Mouse (Mus musculus): ENCODE results near the gene Notch2.
A peak's percentile ranks its signal among the peaks of the same experiment; 100 is the strongest.

The Notch2 gene

DNA sequence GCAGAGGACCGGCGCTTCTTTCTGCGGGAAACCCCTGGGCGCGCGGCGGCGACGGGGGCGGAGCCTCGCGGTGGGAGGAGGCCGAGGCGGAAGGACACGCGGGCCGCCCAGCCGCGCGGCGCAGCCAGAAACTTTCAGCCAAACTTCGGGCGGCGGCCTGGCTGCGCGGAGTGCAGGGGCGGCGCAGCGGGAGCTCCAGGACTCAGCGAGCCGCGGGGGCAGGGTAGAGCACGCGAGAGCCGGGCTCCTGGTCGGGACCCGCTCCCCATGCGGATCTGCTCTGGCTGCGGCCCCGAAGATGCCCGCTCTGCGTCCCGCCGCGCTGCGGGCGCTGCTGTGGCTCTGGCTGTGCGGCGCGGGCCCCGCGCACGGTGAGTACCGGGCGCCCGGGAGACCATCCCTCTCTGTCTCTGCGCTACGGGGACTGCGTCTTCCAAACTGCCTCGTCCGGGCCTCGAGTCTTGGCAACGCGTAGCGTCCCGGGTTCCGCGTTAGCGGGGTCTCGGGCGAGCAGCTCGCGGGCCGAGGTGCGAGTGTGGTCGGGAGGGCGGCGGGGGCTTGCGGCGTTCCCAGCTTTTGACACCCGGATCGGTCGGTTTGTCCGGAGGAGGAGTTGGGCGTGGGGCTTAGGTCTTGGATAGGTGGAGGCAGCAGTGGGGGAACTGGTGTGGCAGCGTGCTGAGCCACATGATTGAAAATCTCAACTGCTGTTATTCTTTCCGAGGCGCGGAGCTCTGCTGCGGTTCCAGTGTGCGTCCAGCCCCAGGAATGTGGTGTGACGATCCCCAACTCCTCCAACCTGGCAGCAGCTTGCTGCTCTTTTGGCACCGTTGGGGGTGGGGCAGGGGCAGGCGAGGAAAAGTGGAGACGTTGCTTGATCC is at the start of gene Notch2:
Gene Notch2, plus strand, starts transcription at position 127 of the 881 bp plus-strand sequence.
- peak; percentile 69 for DNase-seq (ENCODE audit: low spot score)

DNA sequence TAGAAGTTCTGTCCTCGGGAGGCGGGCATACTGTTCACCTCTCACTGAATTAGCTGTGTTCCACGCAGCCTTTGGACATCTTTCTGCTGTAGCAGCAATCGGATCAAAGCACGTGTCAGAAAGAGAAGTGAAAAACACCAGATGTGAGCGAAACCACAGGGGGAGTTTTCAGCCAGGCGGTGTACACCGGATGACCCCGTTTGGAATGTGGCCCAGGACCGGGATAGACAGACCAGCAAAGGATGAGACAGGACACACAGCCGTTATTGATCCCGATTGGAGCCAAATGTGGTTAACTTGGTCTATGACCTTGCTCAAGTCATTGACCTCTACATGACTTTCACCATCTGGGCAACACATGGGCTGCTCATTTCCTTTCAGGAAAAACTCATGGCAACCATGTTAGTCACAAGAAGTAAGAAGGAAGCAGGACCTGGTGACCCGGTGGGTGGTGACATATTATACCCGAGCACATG is 48.4 kb upstream of the Notch2 start:
- no peak for DNase-seq (ENCODE audit: low spot score)

DNA sequence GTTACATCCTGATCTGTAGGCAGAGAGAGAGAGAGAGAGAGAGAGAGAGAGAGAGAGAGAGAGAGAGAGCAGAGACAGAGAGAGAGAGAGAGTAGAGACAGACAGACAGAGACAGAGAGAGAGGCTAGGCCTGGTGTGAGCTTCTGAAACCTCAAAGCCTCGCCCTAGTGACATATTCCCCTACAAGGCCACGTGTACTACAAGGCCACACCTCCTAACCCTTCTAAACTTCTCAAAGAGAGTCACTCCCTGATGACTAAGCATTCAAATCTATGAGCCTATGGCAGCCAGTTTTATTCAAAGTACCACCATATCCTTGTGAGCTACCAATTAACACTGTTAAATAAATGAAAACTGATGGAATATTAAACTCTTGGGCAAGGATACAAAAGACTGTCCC is 45.7 kb upstream of the Notch2 start:
- DNase-seq (ENCODE audit: low spot score), result no peak

DNA sequence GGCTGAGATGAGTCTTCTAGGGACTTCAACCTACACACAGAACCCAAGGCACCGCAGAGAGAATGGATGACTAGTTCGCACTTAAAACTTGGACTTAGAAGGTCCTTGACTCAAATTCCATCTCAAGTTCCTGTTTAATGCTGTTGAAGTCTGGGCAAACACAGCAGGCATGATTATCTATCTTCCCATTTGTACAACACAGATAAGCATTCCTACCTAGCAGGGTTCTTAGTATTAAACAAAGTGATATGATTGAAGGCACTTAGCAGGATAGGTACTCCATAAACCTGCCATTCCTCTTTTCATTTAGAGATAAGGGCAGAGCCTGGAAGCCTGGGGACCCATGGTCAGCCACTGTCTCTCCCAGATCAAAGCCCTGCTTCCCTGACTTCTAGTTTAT is 45.1 kb upstream of the Notch2 start:
- no peak for DNase-seq (ENCODE audit: low spot score)

DNA sequence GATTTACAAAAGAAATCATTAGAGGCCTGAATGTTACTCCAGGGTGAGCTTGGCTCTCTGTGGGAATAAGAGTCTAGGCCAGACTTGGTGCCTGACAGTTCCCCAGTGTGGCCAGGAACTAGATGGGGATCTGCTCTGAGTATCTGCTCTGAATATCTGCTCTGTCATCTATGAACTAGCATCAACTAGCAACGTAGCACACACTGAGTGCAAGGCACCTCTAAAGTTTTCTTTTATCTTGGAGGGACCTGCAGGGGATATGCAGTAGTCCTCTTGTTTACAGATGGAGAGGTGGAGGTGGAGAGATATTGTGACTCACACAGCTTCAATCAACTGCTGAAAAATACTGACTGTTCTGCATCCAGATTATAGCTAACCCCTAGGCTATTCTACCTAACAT is 44.3 kb upstream of the Notch2 start:
- DNase-seq (ENCODE audit: low spot score), result no peak

DNA sequence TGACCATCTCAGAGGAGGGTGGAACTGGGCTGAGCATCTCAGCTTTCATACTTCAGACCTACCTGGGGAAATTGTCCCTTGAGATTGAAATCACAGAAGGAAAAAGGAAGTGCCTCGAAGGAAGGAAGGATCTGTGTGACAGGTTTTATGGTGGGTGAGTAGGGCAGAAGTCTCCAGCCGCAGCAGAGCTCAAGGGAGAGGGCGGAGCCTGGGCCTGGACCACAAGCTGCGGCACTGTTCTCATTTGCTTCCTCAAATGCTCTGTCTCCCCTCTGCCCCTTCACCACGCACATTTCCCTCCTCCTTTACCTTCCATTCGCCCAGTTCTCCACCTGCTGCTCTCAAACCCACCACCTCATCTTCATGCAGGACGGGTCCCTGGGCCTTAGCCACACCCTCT is 42.2 kb upstream of the Notch2 start:
- no peak for DNase-seq (ENCODE audit: low spot score)

DNA sequence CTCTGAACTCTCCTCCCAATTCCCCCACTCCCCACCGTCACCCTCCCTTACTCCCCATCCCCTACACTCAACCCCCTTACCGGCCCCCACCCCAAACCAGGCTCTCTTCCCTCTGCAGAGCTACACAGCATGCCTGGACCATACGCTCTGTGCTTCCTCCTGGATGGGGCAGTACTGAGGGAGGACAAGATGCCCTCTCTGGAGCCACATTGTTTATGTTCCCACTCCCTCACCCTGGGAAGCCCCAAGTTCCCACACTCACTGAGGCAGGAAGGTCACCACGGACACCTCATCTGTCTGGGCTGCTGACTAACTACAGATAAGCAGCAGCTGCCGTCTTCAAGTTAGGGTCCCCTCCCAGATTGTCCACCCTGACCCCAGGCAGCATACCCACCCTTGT is 41.1 kb upstream of the Notch2 start:
- DNase-seq (ENCODE audit: low spot score), result no peak

DNA sequence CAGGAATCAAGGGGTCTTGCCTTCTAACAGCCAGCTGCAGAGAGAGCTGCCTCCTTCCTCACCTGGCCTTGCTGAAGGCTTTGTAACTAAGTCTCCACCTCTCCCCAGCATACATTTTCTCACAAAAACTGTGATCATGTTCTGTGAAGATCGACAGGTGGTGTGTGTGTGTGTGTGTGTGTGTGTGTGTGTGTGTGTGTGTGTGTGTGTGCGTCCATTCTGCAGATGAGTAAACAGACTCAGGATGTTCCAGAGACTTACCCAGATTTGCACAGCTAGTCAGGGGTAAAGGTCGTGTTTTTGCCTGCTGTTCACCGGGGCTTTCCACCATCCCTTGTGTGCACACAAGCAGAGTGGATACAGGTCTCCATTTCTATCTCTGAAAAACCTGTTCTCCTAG is 40.6 kb upstream of the Notch2 start:
- DNase-seq (ENCODE audit: low spot score), result no peak

DNA sequence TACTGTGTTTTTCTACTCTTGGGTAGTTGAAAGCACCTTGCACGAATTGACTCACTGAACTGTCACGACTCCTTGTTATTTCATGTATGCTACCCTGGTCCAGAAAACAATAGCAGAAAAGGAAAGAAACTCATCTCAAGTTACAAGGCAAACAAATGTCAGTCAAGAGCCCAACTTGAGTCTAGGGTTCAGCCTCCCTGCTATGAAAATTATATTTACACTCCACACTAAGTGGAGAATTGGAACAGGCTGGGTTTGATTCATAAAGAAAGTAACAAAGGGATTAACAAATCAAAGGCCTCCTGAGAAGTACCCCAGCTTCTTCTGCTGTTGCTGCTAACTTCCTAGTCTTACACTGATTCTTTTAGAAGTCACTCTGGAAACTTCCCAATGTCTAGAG is 40.0 kb upstream of the Notch2 start:
- no peak for DNase-seq (ENCODE audit: low spot score)

DNA sequence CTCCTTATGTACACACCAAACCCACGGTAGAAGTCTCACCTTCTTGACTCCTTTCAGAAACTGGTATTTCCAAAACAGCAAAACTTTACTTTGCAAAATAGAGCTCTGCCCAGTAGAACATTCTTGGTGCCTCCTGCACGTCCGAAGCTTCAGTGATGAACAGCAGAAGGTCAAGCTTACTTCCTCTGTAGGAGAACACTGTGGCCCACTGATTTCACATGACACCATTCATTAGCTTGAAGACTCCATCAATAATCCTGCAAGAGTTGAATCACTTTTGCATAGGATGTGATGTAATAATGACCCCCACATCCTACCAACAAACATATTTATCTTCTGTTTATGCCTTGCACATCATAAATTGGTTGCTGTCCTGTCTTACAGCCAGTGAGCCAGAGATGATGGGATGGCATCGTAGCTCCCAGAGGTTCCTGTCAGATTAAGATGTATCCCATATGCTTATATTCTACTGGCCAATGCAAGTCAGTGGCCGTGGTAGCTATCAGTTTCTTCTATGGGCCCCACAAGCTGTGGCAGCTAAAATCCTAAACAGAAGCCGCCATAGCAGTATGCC is 39.0 kb upstream of the Notch2 start:
- DNase-seq (ENCODE audit: low spot score), result no peak

DNA sequence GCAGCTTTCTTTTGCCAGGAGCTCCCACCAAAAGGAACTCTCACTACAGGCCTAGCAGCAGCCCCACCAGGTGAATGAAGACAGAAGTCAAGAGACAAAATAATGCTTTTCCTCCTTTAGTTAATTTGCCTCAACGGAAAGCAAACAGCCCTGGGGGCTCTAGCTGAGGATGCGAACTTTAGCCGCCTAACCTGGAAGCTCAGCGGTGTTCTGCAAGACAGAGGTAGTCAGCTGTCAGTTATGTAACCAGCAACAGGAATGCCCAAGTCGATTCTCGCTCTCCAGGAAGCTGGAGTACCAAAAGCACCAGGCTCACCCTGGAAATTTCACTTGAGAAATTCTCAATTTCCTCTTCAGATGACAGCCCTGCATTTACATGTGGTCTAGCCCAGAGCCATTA is 36.6 kb upstream of the Notch2 start:
- DNase-seq (ENCODE audit: low spot score), result no peak

DNA sequence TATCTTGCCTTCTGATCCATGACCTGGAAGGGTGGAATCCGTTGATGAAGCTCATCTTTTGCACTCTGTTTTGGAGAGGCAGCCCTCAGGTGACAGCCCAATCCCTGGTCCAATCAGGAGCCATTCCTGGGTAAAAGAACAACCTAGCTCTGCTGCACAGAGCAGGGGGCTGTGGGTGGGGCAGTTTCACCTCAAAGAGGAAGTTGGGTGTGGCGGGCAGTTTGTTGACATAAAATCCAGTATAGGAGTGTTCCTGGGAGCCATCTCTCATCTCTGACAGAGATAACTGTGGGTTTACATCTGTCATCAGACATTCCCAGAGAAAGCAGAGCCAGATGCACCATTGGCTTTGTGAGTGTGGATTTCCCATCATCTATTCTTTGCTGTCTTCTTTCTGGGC is 34.6 kb upstream of the Notch2 start:
- no peak for DNase-seq (ENCODE audit: low spot score)

DNA sequence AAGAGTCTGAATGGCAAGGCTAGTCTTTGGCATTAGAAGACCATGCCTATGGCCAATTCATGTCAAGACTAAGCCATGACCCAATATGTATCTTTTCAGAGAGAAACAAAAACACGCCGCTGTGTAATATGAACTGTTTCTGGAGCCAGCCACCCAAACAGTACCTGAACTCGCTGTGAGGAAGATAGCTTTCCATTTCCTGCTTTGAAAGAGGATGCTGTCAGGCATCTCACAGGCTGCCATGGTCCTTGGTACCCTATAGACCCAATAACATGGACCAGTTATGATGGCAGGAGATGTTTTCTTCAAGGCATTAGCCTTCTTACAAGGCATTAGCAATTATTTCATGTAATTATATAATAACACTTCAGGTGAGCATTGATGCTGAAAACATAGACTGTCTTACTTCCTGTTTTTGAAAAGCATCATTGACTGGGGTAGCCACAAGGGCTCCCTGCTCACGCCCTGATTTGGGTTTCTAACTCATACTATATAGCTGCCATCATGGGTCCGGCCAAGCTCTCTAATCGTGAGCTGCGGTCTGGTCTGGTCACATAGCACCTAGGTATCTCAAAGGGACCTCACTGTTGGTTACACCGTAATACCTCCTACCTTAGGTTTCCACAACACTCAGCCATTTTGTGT is 32.5 kb upstream of the Notch2 start:
- DNase-seq (ENCODE audit: low spot score), result no peak

DNA sequence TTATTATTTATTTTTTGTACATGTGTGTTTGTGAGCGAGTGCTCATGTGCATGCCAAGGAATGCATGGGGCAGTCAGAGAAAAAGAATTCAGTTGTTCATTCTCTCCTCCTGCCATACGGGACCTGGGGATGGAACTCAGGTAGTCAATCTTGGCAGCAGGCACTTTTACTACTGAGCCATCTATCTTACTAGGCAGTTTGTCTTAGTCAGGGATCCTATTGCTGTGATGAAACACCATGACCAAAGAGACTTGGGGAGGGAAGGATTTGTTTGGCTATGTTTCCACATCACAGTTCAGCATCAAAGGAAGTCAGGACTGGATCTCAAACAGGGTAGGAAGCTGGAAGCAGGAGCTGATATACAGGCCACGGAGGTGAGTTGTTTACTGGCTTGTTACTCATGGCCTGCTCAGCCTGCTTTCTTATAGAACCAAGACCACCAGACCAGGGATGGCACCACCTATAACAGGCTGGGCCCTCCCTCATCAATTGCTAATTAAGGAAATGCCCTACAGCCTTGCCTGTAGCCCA is 31.9 kb upstream of the Notch2 start:
- no peak for DNase-seq (ENCODE audit: low spot score)

DNA sequence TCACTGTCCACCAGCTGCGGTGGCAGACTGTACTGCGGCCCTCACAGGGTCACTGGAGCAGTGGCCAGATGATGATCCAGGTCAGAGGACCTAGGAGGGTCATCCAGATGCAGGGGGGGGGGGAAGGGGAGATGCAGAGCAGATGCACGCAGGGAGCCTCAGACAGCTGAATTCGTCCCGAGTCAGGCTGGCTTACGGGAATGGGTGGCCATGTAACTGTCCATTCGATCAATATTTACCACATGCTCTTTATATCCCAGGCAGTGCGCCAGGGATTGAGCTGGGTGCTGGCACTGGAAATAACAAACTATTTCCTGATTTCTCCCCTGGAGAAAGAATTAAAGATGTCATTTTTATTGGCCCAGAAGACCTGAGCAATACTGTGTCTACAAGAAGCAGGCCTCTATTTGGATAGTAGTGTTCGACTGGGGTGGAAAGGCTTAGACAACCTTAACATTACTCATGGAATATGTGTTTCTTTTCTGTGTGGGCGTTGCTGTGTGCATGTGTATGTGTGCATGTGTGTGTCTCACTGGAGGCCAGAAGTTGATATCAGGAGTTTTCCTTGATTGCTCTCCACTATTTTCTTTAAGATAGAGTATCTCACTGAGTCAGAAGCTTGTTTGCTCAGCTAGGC is 28.3 kb upstream of the Notch2 start:
- no peak for DNase-seq (ENCODE audit: low spot score)

DNA sequence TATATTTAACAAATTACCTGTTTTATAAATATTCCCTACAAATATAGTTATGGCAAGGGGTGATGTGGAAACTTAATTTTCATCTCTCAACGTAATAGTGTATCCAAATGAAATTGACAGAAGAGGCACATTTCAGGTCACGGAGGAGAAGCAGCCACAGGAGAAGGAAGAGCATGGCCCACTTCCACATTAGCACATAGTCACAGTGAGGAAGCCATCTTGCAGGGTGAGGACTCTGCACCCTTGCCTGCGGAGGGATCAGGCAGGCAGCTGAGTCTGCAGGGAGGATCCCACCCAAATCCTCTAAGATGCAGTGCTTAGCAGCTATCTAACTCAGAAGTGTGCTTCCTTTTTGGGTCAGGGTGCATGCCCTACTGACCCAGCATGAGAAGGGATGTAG is 27.6 kb upstream of the Notch2 start:
- DNase-seq (ENCODE audit: low spot score), result no peak

DNA sequence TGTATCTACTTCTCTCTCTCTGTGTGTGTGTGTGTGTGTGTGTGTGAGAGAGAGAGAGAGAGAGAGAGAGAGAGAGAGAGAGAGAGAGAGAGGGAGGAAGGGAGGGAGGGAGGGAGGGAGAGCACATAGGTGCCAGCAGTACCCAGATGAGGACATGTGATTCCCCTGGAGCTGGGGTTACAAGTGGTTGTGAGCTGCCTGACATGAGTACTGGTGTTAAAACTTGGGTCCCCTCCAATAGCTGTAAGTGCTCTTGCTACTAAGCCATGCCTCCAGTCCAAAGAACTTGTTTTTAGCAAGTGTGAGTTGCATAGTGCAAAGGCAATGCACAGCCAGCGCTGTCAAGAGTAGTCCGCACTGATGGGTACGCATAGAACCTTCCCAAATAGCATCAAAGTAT is 26.2 kb upstream of the Notch2 start:
- no peak for DNase-seq (ENCODE audit: low spot score)

DNA sequence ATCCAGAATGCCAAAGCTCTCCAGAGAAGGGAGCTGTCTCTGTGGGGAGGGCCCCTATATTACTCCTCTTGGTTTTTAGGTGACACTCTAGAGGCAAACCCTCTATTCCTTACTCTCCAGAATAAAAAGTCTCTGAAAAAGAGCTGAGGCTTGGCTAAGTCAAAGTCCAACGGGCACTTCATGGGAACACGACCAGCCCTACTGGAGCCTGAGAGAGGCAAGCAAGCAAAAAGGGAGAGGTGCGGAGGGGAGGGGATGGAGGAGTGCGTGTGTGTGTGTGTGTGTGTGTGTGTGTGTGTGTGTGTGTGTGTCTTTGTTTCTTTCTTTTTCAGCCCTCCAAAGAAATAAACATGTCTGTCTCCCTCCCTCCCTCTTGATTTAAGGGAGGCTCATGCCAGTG is 24.6 kb upstream of the Notch2 start:
- DNase-seq (ENCODE audit: low spot score), result no peak

DNA sequence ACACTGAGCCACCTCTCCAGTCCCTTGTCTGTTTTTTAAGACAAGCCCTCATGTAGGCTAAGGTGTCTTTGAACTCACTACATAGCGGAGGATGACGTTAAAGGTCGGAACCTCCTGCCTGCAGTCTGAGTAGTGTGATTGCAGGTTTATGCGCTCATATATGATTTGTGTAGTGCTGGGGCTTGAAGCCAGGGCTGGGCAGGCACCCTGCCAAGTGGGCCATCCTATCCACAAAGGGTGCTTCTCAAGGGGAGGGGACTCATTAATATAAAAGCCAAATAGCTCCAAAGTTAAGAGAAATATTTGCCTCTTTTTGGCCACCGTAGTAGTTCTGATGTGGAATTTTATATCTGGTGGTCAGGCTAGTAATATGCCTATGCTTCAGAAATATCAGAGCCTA is 22.8 kb upstream of the Notch2 start:
- DNase-seq (ENCODE audit: low spot score), result no peak

DNA sequence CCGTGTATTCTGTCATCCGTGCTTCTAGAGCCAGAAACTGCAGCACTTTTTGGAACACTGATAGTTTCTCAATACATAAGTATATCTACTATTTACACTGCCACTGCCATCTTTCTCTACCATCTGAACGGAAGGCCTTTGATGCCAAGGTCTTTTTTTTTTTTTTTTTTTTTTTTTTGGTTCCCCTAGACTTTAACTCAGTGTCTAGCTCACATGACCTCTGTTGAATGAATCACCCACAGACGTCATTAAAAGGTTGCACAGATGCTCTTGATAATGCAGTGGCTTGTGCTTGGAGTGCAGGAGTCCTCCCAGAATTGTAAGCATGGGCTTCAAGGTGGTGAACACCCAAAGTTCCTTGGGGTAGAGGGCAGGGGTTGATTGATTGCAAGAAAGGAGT is 21.0 kb upstream of the Notch2 start:
- DNase-seq (ENCODE audit: low spot score), result no peak

DNA sequence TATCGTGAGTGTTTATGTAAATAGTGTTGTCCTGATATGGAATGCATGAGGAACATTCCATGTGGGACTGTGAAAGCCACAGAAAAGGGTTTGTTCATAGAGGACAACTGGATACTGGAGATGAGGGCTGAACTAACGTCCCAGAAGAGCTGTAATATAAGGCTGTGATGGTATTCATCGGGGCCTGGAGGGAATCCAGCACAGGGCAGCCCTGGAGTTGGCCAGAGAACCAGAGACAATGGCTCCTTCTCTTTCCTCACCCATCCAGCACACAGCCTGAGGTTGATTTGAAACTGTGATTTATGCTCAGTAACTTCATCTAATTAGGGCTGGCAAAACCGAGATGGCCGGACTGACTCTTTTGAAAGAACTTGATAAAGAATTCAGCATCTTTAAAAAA is 20.1 kb upstream of the Notch2 start:
- no peak for DNase-seq (ENCODE audit: low spot score)

DNA sequence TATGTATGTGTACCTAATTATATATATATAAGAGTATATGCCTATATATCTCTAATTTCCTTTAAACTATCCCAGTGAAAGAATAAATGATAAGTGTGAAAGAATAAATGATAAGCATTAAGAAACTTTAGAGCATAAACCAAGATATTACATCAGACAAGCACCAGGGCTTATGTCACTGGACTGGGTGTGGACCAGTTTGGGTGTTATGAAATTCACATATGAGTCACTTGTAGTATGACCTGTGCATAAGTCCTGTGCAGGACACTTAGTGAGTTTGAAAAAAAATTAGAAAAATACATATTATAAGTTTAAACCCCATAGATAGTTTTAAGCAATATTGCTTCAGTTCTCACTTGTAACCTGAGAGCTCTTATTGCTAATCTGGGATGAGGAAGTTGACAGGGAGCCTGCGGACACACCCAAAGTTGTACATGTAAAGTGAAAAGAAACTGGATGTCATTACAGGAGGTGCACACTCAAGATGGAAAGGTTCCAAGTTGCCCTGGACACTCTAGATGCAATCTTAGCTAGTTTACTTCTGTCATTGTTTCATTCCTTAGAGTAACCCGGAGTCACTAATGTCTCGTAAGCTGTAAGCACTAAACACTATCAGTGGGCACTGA is 19.3 kb upstream of the Notch2 start:
- DNase-seq (ENCODE audit: low spot score), result no peak
